Comparison of ENCODE assay signal across 8 mouse cellular contexts in genomic region chr1:39911446-39911845, GRCm38 (mm10). TPM values are rescaled to one million over a fixed set of nuclear protein-coding genes. Genes with fewer than 3 reads are reported as not detected.
A peak's percentile ranks its signal among the peaks of the same experiment; 100 is the strongest.
DNase-seq lines count a peak whose midpoint lies in the region; ATAC-seq and TF ChIP-seq lines count a peak whose summit lies in the region.

No protein-coding gene starts in this region.

- intact Hi-C loops in gastrocnemius, adult 2 months (cut with DNase I): no loop called here

- ATAC-seq in hindbrain, embryonic 16.5 days: peak; percentile 30

- H3K4me3 ChIP-seq in gastrocnemius, adult 2 months: no peak overlapping the region
- no peak overlapping the region for H3K4me3 ChIP-seq in hindbrain, embryonic 16.5 days (ENCODE audit: low read length)

- no peaks in the 10 kb centered on the region for H3K9me3 ChIP-seq in hindbrain, embryonic 16.5 days (ENCODE audit: control insufficient read depth, low read length)

- peak; percentile 65 for DNase-seq in gastrocnemius, adult 2 months
- DNase-seq in gastrocnemius, postnatal 4 days (ENCODE audit: low spot score in 2 of 2): no peak
- DNase-seq in right cerebral cortex, adult 2 months (ENCODE audit: low spot score in 2 of 2): peak; percentile 48 to 61
- no peak for DNase-seq in right cerebral cortex, postnatal 4 days
- DNase-seq in brain, adult 2 months (ENCODE audit: low read depth, low spot score): peak; percentile 86
- peak; percentile 64 for DNase-seq in lung, postnatal 25 days (ENCODE audit: low spot score)
- no peak for DNase-seq in urinary bladder, adult 2 months (ENCODE audit: low spot score)

- peaks cover 41% of the 10 kb centered on the region for H3K4me1 ChIP-seq in hindbrain, embryonic 16.5 days (ENCODE audit: control insufficient read depth, insufficient read depth, low read depth, low read length)

- no peaks in the 10 kb centered on the region for H3K27me3 ChIP-seq in hindbrain, embryonic 16.5 days (replicated peaks; ENCODE audit: control insufficient read depth, insufficient read depth, low read length)

- WGBS in hindbrain, embryonic 16.5 days: 44% methylated on average over 3 of the region's 3 CpGs

- peak; percentile 95 for TF ChIP-seq CTCF in gastrocnemius, adult 2 months (IDR thresholded peaks at IDR 0.05)

- H3K9ac ChIP-seq in hindbrain, embryonic 16.5 days (ENCODE audit: low read depth, low read length): no peak overlapping the region

- no peak overlapping the region for H3K4me2 ChIP-seq in hindbrain, embryonic 16.5 days (ENCODE audit: low read length)

- no peak overlapping the region for H3K27ac ChIP-seq in gastrocnemius, adult 2 months
- no peak overlapping the region for H3K27ac ChIP-seq in hindbrain, embryonic 16.5 days (ENCODE audit: low read depth, low read length)

- peaks cover 3% of the 10 kb centered on the region; the same call in 1 of the 2 replicates for H3K36me3 ChIP-seq in hindbrain, embryonic 16.5 days (ENCODE audit: control insufficient read depth, insufficient read depth, low read length)

RNA-seq across cellular contexts. Expression of gene Map4k4, which starts 10.7 kb away (rescaled TPM):
- total RNA-seq in gastrocnemius, adult 2 months (2021): 10 to 100 TPM; 23.2 to 28.3 TPM
- total RNA-seq in gastrocnemius, postnatal 4 days (2021): 100 to 1,000 TPM; 156 to 168 TPM
- 21.7 and 22.1 TPM in 2 replicates for polyA plus RNA-seq in hindbrain, embryonic 16.5 days (2015; fragmentation: Nextera tagmentation; extraction: Ambion mirVana)
- polyA plus RNA-seq in urinary bladder, adult 2 months (2012; rRNA removed): 56.1 and 64.9 TPM in 2 replicates

Comparison
In these comparisons a context has a peak if more than half of its experiments do, and no peak if none do; other contexts are left out.
1. DNase-seq: peak in gastrocnemius, adult 2 months (single experiment), right cerebral cortex, adult 2 months (2 of 2), brain, adult 2 months (single experiment) and lung, postnatal 25 days (single experiment); none in gastrocnemius, postnatal 4 days (0 of 2), right cerebral cortex, postnatal 4 days (single experiment) and urinary bladder, adult 2 months (single experiment).
2. RNA of gene Map4k4, which starts 10.7 kb away (total RNA-seq): 156 to 168 TPM in gastrocnemius, postnatal 4 days; 23.2 to 28.3 TPM in gastrocnemius, adult 2 months; every median in the first group is over 4 times any median in the second.